Mouse (Mus musculus) embryo, embryonic 11.5 days (tissue): ENCODE measurements around the gene Tnfaip2.

Source experiments
- DNase-seq: peaks from one replicate; pipeline ENCODE4 v3.0.0-alpha.2; 2012; ENCODE audit warnings: low read depth, low spot score

The Tnfaip2 gene

GRCm38 (mm10) chr12:111445161-111445889 is 3.1 kb downstream of the Tnfaip2 start:
- no peak for DNase-seq

GRCm38 (mm10) chr12:111445890-111446613 is 3.8 kb downstream of the Tnfaip2 start:
- DNase-seq, result no peak

- no peak for DNase-seq
Measured at GRCm38 (mm10) chr12:111446745-111447144, 4.5 kb downstream of the Tnfaip2 start.

DNA sequence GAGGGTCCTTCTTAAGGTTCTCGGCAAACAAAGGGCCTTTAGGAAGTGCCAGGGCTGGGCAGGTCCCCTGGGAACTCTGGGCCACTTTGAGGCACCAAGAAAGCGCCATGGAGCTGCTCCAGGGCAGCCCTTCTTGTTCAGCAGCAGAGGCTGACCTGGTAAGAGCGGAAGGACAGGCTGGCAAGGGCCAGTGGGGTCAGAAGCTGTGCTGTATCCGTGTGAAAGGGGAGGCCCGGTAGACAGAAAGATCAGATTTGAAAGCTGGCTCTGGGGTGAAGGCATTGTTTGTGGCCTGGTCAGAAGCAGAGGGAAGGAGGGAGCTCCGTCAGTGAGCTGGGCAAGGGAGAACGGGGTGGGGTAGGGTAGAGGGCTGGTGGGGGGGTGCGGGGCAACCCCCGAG is 5.1 kb downstream of the Tnfaip2 start:
- no peak for DNase-seq

DNA sequence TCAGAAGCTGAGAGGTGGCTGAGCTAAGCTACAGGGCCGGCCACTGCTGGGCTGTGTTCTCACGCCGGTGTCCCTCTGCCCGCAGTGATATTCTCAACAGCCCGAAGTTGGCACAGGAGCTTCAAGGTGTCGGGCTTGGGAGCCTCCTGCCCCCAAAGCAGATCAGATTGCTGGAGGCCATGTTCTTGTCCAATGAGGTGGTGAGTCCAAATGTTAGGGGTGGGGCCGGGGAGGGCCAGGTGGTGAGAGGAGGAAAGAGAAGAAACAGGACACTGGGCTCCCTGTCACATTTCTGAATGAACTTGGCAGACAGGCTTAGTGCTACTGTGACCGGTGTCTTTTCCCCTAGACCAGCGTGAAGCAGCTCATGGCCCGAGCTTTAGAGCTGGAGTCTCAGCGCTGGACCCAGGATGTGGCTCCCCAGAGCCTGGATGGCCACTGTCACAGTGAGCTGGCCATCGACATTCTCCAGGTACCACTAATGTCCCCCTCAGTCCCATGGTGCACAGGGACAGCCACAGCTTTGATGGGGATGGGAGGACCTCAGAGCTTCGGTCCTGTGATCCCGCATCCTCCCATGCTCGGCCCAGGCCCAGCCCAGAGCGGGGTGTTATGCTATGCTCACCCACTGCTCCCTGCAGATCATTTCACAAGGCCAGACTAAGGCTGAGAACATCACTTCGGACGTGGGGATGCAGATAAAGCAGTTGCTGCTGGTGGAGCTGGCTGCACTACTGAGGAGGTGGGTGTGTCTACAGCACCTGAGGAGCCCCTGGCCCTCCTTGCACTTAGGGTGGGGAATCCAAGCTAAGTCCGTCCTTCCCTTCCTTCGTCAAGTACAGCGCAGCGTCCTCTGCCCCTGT is 5.9 kb downstream of the Tnfaip2 start:
- DNase-seq, result no peak

DNA sequence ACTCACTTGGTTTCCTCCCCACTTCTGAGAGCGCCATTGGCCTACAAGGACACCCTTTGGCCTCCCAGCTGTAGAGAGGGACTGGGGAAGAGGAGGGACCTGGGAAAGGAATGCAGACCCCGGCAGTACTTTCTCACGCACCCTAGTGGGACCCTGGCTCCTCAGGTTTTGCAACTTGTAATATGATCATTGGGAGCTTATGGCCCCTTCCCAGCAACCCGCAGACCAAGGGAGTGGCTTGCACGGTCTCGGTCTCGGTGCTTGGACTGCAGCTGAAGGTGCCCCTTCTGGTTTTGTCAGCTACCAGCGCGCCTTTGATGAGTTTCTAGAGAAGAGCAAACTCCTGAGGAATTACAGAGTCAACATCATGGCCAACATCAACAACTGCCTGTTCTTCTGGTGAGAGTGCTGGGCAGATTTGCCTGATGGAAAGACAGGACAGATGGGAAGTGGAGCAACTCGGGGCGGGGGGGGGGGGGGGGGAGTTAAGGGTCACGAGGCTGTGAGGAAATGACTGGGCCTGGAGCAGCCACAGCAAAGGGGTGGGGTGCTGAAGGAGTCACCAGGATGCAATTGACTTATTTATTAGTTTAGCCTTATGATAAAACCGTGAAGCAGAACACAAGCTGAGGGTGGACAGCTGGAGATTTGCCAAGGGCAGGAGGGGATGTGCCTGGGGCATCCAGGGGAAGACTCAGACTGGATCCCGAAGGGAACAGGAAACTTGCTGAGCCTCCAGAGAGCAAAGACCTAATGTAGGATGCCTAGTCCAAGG is 6.8 kb downstream of the Tnfaip2 start:
- DNase-seq, result no peak

DNA sequence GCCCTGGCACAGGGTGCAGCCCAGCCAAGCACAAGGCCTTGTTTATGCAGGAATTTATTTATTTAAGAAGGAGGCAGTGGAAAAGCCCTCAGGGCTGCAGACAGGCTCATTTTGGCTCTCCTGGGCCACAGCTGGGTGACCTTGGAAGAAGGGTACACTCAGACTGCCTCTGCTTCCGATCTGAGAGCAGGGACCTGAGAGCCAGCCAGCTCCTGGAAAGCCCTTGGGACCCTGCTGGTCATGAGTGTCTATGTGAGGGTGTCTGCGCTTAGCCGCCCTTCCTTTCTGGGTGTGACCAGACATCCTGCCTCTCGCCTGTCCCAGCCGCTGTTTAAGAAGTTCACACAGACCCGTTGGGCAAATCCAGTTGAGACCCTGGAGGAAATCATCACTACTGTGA is 8.1 kb downstream of the Tnfaip2 start:
- no peak for DNase-seq

GRCm38 (mm10) chr12:111451561-111451960 is 9.3 kb downstream of the Tnfaip2 start:
- no peak for DNase-seq

- DNase-seq, result no peak
Measured at GRCm38 (mm10) chr12:111454021-111454420, 11.8 kb downstream of the Tnfaip2 start.

DNA sequence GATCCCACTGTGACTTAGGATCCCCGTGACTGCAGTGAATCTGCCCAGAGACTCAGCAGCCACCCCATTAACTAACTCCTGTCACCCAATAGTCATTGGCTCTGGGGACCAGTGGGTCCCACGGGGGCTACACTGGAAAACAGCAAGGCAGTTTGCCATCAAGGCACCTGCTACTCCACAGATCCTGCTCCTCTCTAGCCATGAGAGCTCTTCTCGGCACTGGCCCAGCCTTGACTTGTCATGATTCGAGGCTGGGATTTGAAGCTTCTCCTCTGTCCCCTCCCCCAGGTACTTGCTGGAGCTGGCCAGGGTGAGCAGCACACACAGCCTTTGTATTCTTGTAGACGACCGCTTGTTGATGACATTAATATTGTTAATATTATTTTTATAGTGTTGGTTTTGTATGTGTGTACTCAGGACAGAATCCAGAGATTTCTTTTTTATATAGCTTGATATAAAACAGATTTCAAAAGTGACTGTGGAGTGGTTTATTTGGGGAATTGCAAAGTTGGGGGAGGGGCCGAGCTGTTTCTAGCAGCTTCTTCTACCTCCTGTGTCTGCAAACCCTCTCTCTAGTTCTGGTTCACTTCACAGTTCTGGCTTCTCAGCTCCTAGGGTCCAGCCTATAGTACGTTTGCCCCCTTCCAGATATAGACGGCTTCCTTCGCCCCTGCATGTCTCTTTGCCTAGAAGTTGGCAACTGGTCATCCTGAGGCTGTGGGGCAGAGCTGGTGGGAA is 12.4 kb downstream of the Tnfaip2 start:
- DNase-seq, result no peak

DNA sequence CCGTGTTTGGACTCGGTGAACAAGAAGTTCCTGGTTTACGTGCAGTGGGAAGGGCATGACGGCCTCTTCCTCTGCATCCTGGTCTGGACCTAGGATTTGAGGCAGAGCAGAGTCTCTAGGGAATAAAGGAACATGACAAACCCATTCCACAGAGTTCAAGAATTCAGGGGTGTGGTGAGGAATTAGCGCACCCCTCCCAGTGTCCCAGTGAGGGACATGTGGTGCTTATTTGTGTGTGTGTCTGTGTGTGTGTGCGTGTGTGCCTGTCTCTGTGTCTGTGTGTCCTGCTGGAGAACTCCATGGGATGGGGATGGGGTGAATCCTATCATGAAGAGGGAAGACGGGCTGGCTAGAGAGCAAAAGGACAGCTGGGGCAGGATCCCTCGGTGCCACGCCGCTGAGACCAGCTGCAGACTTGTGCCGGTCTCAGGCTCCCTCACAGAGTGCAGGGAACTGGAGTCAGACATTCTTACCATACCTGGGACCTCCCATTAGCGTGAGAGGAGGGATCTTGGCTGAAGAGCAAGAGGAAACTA is 13.1 kb downstream of the Tnfaip2 start:
- DNase-seq, result no peak

DNA sequence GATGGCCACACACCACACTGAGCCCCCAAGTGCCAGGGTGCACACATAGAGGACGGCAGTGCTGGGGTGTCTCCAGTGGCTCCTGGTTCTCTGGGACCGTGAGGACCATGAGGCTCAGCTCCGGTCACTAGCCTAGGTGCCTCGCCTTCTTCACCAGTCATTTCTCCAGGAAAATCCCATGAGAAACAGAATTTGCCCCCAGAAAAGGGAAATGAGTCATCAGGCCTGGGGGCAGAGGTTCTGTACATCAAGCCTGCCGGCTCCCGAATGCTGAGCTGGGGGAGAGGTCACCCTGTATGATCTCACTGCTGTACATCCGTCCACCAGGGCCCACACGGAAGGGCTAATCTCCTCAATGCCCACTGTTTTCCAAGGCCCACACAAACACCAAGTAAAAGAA is 13.6 kb downstream of the Tnfaip2 start:
- no peak for DNase-seq

DNA sequence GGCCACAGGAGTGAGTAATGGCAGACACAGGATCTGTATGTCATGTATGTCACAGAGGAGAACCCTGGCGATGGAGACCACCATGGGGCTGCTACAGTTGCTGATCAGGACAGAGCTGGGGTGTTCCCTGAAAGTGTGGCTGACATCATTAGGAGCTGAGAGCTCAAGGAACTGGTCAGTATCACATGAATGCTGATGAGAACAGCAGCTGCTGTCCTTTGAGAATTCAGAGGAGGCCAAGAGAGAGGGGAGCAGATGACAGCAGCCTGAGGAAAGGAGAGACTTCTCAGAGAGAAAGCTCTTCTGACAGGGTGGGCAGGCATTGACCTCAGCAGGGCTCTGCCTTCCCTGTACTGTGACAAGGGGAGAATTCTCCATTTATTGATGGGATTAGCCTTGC is 15.5 kb downstream of the Tnfaip2 start:
- DNase-seq, result no peak

DNA sequence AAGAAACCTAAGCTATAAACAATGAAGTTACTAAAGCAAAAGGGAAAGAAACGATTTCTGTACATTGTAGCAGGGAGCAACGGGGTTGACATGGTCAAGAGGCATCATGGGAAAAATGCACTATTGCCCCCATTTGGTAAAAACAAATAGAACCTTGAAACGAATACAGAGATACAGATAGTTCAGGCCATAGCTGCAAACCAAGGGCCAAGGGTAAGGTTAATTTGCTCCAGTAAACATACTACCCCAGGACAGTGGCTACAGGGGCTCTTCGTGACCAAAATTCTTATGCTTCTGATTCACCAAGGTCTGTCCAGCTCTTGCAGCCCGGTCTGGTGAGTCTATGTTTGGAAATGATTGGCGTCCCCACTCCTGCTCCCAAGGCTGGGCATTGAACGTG is 21.3 kb downstream of the Tnfaip2 start:
- DNase-seq, result no peak

- DNase-seq, result no peak
Measured at GRCm38 (mm10) chr12:111466369-111466768, 24.1 kb downstream of the Tnfaip2 start.

DNA sequence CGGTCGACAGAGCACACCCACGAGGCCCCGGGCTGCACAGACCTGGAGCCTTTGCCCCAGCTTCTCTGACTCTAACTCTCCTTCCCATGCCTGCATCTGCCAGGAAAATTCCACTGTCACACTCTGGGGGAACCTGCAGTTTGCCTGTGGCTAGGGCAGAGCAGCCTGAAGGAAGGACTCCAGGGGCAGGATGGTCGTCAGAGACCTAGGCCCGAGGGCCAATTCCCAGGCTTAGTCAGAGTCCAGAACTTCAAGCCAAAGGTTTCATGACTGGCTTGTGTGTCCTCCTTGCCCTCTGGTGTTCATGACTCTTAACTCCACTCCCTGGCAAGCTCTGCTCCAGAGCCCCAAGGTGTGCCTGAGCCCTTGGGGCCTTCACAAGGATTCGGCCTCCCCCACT is 25.9 kb downstream of the Tnfaip2 start:
- no peak for DNase-seq

DNA sequence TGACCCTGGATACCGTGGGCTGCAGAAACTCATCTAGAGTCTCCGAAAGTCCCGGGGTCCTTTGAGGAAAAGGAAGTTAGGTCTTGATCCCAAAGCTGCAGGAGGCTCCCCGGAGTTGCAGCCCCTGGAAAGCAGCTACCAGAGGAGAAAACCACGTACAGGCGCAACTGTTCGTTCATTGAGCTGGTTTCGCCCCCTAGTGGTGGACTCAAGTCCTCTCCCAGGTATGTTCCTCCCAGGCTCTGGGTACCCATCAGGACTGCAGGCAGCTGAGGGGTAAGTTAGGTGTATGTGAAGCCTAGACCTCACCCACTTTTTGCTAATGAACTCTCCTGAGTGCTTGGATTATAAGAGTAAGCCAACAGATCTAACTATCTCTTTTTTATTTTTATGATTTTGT is 27.2 kb downstream of the Tnfaip2 start:
- DNase-seq, result peak; percentile 65

- DNase-seq, result no peak
Measured at GRCm38 (mm10) chr12:111471119-111471518, 28.9 kb downstream of the Tnfaip2 start.

DNA sequence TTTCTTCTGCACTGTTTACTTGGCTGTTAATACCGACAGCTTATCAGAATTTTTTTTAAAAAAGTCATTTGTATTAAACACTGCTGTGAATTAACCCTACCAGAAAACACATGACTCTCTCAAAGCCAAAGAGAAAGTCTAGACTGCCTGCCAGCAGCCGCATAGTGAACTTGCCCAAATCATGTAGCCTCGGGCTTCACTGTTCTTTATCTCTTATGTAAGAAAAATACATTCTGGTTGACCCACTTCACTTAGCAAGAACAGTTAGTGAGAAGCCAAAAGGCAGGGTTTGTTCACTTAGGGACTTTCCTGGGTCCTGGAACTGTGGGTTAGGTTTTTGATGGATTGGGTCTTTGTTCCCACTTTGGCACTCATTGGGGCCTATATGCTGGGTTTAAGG is 29.5 kb downstream of the Tnfaip2 start:
- DNase-seq, result no peak

DNA sequence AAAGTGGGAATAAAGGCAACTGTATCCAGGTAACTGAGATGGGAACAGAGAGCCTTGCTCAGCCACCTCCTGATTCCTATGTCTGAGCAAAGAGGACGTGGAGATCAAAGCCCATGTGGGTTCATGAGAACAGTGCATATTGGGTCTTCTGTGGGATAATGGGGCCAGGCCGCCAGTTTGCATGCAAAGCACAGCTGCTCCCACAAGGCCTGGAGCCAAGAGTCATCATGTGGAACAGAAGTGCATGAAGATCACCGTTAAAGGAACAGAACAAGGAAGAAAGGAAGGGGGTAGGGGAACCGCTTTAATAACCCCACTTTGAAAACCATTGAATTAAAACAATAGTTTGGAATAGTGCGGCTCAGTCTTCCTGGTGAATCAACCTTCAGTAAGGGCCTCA is 30.6 kb downstream of the Tnfaip2 start:
- DNase-seq, result no peak

DNA sequence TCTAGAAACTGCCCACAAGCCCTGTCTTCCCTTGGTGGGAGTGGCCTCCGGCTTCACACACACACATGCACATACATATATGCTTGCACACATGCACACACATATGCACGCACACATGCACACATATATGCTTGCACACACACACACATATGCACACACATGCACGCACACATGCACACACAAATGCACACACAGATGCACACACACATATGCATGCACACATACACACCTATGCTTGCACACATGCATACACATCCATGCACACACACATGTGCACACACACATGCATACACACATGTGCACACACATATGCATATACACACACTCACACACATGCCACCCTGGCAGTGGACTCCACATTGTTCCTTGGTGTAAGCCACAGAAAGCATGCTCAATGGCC is 32.1 kb downstream of the Tnfaip2 start:
- no peak for DNase-seq
